Mouse (Mus musculus) myocyte (in vitro differentiated cells): ENCODE measurements around the gene Lig1.

Source experiments
- E2F4 ChIP-seq: IDR thresholded peaks from one replicate; pipeline ENCODE4 v1.6.1; 2011; ENCODE audit warnings: mild to moderate bottlenecking, control low read depth, moderate library complexity; ENCODE audit not compliant: insufficient read depth
- MAX ChIP-seq: IDR thresholded peaks from one replicate; pipeline ENCODE4 v1.6.1; 2011; ENCODE audit warnings: low read depth, mild to moderate bottlenecking, control low read depth
- MYOD1 ChIP-seq, 3 experiments: IDR thresholded peaks; one replicate each; pipeline ENCODE4 v1.6.1; 2011; ENCODE audit warnings: control low read depth in 2 of 3, low read depth in 2 of 3, mild to moderate bottlenecking in 2 of 3, moderate library complexity in 1 of 3; ENCODE audit not compliant: insufficient read length in 2 of 3, control insufficient read depth in 1 of 3
- POLR2A ChIP-seq: IDR thresholded peaks from one replicate; pipeline ENCODE4 v1.6.1; 2011; ENCODE audit warnings: low read depth, mild to moderate bottlenecking, control low read depth, moderate library complexity; ENCODE audit not compliant: insufficient read length
- POLR2AphosphoS2 ChIP-seq: IDR thresholded peaks from one replicate; pipeline ENCODE4 v1.6.1; 2011; ENCODE audit warnings: low read depth, control low read depth; ENCODE audit not compliant: insufficient read length
- SRF ChIP-seq: IDR thresholded peaks from one replicate; pipeline ENCODE4 v1.6.1; 2011; ENCODE audit warnings: low read depth; ENCODE audit not compliant: control insufficient read depth, insufficient read length
- TCF12 ChIP-seq: IDR thresholded peaks from one replicate; pipeline ENCODE4 v1.6.1; 2011; ENCODE audit warnings: mild to moderate bottlenecking, control low read depth; ENCODE audit not compliant: poor library complexity, insufficient read depth, severe bottlenecking
- USF1 ChIP-seq: IDR thresholded peaks from one replicate; pipeline ENCODE4 v1.6.1; 2011; ENCODE audit warnings: low read depth, mild to moderate bottlenecking, control low read depth, moderate library complexity

DNA sequence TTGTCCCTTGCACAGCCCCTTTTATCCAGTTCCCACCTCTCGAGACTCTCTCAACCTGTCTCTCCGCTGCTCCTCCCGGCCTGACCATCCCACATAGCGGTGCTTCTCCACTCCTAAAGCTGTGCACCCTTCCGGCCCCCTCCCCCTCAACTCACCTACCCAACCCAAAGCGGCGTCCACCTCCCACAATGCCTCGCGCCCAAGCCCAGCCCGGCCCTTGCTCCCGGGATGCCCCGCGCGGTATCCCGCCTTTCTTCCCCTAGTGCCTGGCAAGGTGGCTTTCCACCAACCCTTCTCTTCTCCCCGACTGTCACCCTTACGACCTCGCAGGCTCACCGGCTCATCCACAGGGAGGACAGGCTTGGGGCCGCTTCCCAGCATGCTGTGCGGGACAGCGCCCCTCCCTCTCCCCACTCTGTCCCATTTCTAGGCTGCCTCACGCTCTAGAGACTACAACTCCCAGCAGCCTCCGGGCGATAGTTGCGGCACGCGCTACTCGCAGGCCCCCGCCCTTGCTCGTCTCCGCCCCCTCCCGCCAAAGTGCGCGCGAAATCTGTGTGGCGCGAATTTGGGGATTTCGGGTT is 1.3 kb downstream of the Lig1 start, which contains the start of gene Zswim9:
- peak; percentile 58 for TF ChIP-seq POLR2A
- no peak for TF ChIP-seq MAX
- peak; percentile 89 for TF ChIP-seq E2F4
- TF ChIP-seq USF1: no peak
- TF ChIP-seq TCF12: no peak
- TF ChIP-seq POLR2AphosphoS2: peak; percentile 39
- TF ChIP-seq SRF: no peak
- TF ChIP-seq MYOD1 (IDR thresholded peaks at IDR 0.05; ENCODE audit: control insufficient read depth in 1 of 3, insufficient read length in 2 of 3, low read depth in 2 of 3): no peak
